Mouse (Mus musculus) liver, postnatal 0 days (tissue): ENCODE measurements around the gene Ache. TPM values are rescaled to one million over a fixed set of nuclear protein-coding genes. Genes with fewer than 3 reads are reported as not detected.

Experiments
- ATAC-seq: fragments of 200-750 bp; cut with Nextera tagmentation; 2 replicates; pipeline ENCODE4 v1.8.0; 2017; ENCODE audit warnings: mild to moderate bottlenecking, moderate library complexity
- DNase-seq: peaks from one replicate; pipeline ENCODE4 v3.0.0-alpha.2; 2016
- H3K27ac ChIP-seq: fragments of 300-500 bp; sonication (generic); 2 replicates; pipeline ENCODE4 v1.5.1; 2014; ENCODE audit warnings: antibody characterized with exemption, moderate library complexity, mild to moderate bottlenecking, low read depth
- H3K27me3 ChIP-seq: fragments of 300-500 bp; sonication (generic); 2 replicates; pipeline ENCODE4 v1.6.1; 2014; ENCODE audit warnings: low read length, control low read depth, mixed read lengths; ENCODE audit not compliant: insufficient read depth
- H3K36me3 ChIP-seq: fragments of 300-500 bp; sonication (generic); replicated peaks from 2 replicates; pipeline ENCODE4 v1.6.1; 2014; ENCODE audit warnings: mild to moderate bottlenecking, control low read depth, low read length, moderate library complexity, mixed read lengths; ENCODE audit not compliant: insufficient read depth
- H3K4me1 ChIP-seq: fragments of 300-500 bp; sonication (generic); 2 replicates; pipeline ENCODE4 v1.6.1; 2014; ENCODE audit warnings: antibody characterized with exemption, mild to moderate bottlenecking, control low read depth; ENCODE audit not compliant: insufficient read depth
- H3K4me2 ChIP-seq: fragments of 300-500 bp; sonication (generic); 2 replicates; pipeline ENCODE4 v1.6.1; 2014; ENCODE audit warnings: low read depth, mild to moderate bottlenecking, low read length, moderate library complexity, mixed read lengths
- H3K4me3 ChIP-seq: fragments of 300-500 bp; sonication (generic); 2 replicates; pipeline ENCODE4 v1.5.1; 2014; ENCODE audit warnings: low read depth, low read length
- H3K9ac ChIP-seq: fragments of 300-500 bp; sonication (generic); replicated peaks from 2 replicates; pipeline ENCODE4 v1.6.1; 2014; ENCODE audit warnings: mild to moderate bottlenecking, moderate library complexity
- H3K9me3 ChIP-seq: fragments of 300-500 bp; sonication (generic); 2 replicates; pipeline ENCODE4 v1.6.1; 2016; ENCODE audit warnings: mild to moderate bottlenecking, control low read depth, low read length, mixed read lengths
- CTCF ChIP-seq: sonication (generic); IDR thresholded peaks from 2 replicates; pipeline ENCODE4 v1.5.1; 2016; ENCODE audit warnings: antibody characterized with exemption, low read depth
- EP300 ChIP-seq: IDR thresholded peaks from 2 replicates; pipeline ENCODE4 v1.6.1; 2016; ENCODE audit warnings: antibody characterized with exemption, low read depth, mild to moderate bottlenecking
- WGBS: fragments of 180-500 bp; shearing (Covaris S2); extraction: QIAGEN DNeasy Blood & Tissue Kit; methylation state at CpG from one replicate; pipeline ENCODE4 v1.1.7; 2014; ENCODE audit not compliant: insufficient replicate concordance; 5-methylcytosine and 5-hydroxymethylcytosine counted together
- polyA plus RNA-seq: library from polyadenylated mRNA; unstranded; fragments of >200 nt; fragmentation: Nextera tagmentation; extraction: Ambion mirVana; gene quantifications from 2 replicates; pipeline ENCODE4 v1.2.1, GENCODE M21; 2015

The Ache gene
- polyA plus RNA-seq, 1 experiment from 2014 or later, result 11.1 TPM

DNA sequence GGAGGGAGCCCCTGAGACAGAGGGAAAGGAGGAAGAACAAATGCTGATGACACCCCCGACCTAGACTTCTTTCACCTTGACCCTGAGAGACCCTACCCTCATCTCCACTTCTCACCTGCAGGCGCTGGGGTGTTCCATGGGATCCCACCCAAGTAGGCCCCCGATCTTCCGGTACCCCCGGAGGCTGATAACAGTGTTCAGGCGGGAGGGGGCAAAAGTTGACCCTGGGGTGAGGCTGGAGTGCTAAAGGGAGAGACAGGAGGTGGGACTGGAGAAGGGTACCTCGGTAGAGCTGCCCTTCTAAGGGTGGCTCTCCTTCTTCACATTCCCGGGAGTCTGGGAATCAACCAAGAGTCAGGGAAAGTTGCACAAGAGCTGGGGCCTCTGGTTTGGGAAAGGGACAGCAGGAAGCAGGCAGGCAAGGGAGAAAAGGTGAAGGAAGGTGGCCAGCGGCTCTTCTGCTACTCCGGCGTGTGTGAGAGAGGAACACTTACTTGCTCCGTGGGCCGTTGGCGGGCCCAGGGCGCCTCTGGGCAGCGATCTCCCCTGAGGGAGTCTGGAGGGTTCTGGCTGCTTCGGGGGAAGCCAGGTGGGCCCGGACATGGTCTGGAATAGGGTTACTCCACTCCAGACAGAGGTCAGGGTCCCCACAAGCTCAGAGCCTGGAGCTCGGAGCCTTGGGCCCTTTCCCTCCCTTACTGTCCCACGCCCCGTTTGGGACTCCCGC lies 26.3 kb downstream of the Ache start:
- Histone ChIP-seq H3K9ac (peak overlapping the region; percentile 76), H3K9me3 (no peaks in the 10 kb centered on the region), H3K4me1 (peaks cover 23% of the 10 kb centered on the region), H3K4me2 (peak overlapping the region; percentile 88), H3K27ac (peak overlapping the region; percentile 68; the same call in 1 of the 2 replicates), H3K27me3 (no peaks in the 10 kb centered on the region), H3K36me3 (peaks cover 20% of the 10 kb centered on the region), H3K4me3 (peak overlapping the region; percentile 63)
- WGBS, result 6% methylated on average over 22 of the region's 22 CpGs
- TF ChIP-seq EP300 (no peak), CTCF (no peak)
- DNase-seq (no peak), ATAC-seq (peak; percentile 22)

DNA sequence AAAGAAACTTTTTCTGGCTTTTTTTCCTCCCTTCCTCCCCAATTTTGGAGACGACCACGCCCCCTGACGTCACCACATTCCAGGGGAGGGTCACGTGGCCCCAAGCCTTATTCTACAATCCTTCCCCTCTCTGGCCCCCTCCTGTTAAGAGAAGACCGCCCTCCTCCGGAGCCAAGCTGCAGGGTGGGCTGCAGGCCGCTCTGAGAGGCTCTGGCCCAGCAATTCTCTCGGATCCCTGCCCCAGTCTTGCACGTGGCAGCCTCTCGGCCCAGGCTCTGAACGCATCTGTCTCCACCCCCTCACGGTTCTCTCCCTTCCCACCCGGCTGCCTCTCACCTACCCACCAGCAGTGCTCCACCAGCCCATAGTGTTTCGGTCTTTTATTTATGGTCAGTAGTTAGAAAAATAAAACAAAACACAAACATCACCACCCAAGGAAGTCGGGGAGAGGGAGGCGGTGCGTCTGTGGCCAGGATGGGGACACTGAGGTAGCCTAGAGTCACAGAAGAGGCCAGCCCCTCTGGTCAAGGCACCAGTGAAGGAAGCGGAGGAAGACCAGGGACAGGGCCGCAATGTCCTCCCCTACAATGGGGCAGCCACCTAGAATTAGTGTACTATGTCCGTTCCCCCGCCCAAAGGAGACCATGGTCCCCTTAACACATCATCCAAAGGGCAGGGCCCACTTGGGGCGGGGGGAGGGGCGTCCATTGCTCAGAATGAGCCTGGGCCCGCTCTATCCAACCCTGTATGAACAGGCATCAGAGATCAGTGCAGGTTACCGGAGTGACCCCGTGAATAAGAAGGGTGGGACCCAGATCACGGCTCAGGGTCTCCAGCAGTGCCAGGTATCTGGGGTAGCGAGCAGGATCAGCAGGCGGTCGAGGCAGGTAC lies 27.1 kb downstream of the Ache start, which contains the start of gene Trip6:
Gene Trip6 (minus strand): TSS at position 212 of the 891 bp plus-strand sequence.
- TF ChIP-seq EP300, result no peak
- ATAC-seq, result peak; percentile 55
- H3K27ac ChIP-seq, result peak within 1 kb of the TSS; percentile 68
- WGBS, result 40% methylated on average over 30 of the region's 30 CpGs
- H3K36me3 ChIP-seq, result peaks cover 15% of the 10 kb centered on the region
- DNase-seq, result peak; percentile 82
- H3K4me3 ChIP-seq, result peak within 1 kb of the TSS; percentile 63
- H3K4me1 ChIP-seq, result peaks cover 25% of the 10 kb centered on the region
- peak within 1 kb of the TSS; percentile 88 for H3K4me2 ChIP-seq
- peak within 1 kb of the TSS; percentile 76 for H3K9ac ChIP-seq
- no peaks in the 10 kb centered on the region for H3K27me3 ChIP-seq
- no peaks in the 10 kb centered on the region for H3K9me3 ChIP-seq

DNA sequence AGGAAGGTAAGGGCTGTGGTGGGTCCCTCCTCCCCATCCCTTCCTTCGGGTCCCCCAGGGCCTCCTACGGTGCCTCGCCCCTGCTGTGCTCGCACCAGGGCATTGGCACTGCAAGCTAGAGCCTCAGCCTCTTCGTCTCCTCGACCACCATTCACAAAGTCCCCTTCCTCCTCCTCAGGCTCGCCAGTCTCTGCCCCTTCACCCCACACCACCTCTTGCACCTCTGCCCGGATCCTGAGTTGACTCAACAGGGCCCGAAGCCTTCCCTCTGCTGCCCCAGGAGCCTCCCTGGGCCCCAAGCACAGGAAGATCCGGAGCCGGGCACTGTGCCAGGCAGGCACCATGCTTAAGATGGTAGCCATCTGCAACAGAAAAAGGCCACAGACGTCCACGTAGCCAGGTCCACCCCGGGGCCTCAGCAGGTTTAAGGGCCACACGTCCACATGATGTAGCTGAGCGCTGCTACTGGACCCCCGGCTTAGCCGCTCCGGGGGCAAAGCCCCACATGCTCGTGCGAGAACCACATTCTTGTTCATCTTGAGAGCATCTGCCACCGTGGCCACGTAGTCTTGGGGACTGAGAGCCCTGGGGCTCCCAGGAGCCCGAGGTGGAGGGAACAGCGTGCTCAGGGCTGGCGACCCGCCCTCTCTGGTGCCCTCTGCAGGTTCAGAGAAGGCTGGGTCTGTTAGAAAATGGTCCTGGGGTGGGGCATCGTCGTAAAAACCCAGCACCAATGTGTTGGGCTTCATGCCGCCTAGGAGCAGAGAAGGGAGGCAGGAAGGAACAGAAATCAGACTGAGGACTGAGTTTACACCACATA lies 28.0 kb downstream of the Ache start:
- 51% methylated on average over 30 of the region's 30 CpGs for WGBS
- TF ChIP-seq EP300 (no peak), CTCF (peak; percentile 72)
- Histone ChIP-seq H3K4me2 (no peak overlapping the region), H3K27me3 (no peaks in the 10 kb centered on the region), H3K36me3 (peaks cover 9% of the 10 kb centered on the region; the same call in 1 of the 2 replicates), H3K27ac (no peak overlapping the region), H3K4me1 (peaks cover 25% of the 10 kb centered on the region), H3K9ac (no peak overlapping the region; the same call in 1 of the 2 replicates), H3K9me3 (no peaks in the 10 kb centered on the region), H3K4me3 (no peak overlapping the region)
- ATAC-seq (peak; percentile 52; the same call in 1 of the 2 replicates), DNase-seq (peak; percentile 61)

DNA sequence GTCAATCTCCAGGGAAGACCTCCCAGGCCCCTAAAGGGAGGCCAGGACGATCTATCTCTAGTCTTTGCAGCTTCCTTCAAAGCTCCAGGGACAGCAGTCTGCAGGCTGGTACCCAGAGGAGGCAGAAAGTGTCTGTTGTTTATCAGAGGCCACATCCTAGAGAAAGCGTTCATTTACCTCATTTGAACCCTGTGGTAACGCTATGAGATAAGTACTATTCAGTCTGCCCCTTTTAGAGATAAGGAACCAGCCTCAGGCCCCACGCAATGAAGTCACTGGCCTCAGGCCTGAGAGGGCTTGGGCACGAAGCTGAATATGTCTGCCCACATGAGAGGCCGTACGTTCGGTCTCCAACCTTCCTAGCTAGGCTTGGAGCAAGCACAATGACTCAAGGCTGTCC lies 30.0 kb downstream of the Ache start:
- ATAC-seq, result no peak
- H3K27me3 ChIP-seq, result no peaks in the 10 kb centered on the region
- DNase-seq, result no peak
- no peaks in the 10 kb centered on the region for H3K9me3 ChIP-seq
- 59% methylated on average over 8 of the region's 8 CpGs for WGBS
- H3K4me3 ChIP-seq, result no peak overlapping the region
- no peak overlapping the region for H3K9ac ChIP-seq
- H3K27ac ChIP-seq, result no peak overlapping the region
- TF ChIP-seq CTCF (no peak), EP300 (peak; percentile 45; the same call in 1 of the 2 replicates)
- no peak overlapping the region for H3K4me2 ChIP-seq
- peaks cover 25% of the 10 kb centered on the region for H3K4me1 ChIP-seq
- peaks cover 4% of the 10 kb centered on the region; the same call in 1 of the 2 replicates for H3K36me3 ChIP-seq

DNA sequence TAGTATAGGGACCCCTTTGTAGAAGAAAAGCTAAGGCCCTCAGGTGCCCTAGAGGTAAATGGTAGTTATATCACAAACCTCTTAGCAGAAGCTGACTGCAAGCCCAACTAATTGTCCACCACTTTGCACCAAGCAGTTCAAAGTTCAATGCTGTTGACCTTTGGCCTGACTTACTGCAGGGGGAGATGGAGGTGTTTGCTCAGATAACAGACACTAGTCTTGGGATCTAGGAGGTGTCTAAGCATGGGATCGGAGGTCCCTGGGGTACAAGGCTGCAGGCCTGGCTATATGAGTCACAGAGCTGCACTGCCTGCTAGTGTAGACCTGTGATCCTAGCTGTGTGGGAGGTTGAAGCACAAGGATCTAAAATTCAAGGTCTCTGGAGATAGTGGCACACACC lies 31.3 kb downstream of the Ache start:
- ATAC-seq (no peak), DNase-seq (no peak)

More for the DNA sequence above, 31.3 kb downstream of the Ache start:
- no peak overlapping the region for H3K4me2 ChIP-seq
- H3K27ac ChIP-seq, result no peak overlapping the region
- H3K27me3 ChIP-seq, result no peaks in the 10 kb centered on the region
- peaks cover 15% of the 10 kb centered on the region for H3K4me1 ChIP-seq
- no peaks in the 10 kb centered on the region for H3K9me3 ChIP-seq
- no peak overlapping the region for H3K4me3 ChIP-seq
- 65% methylated on average over 1 of the region's 1 CpGs for WGBS
- TF ChIP-seq CTCF (no peak), EP300 (no peak)
- H3K36me3 ChIP-seq, result peaks cover 6% of the 10 kb centered on the region; the same call in 1 of the 2 replicates
- H3K9ac ChIP-seq, result no peak overlapping the region
